Mouse (Mus musculus) kidney, postnatal 10 days (tissue): ENCODE measurements around the gene Hoxa7.
A peak's percentile ranks its signal among the peaks of the same experiment; 100 is the strongest.

Experiments
- DNase-seq: peaks from one replicate; pipeline ENCODE4 v3.0.0; 2021; ENCODE audit warnings: mixed read lengths

The Hoxa7 gene

DNA sequence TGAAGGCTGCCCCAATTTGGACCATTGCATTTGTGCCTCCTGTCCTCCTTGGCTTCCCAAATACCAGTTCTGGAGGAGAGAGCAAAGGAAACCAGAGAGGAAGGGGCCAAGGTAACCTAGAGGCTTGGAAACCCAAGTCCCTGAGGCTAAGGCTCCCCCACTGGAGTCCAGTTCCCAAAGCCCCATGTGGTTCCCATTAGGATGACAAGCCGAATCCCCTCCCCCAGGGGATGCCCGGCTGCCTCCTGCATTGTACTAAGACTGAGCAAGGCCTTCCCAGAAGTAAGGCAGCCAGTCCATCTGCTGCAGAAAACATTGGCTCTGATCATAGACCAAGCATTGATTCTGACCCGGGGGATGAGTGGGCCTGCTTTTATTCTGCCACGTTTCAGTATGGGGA is 50.3 kb downstream of the Hoxa7 start:
- DNase-seq = peak; percentile 66

- no peak for DNase-seq
These were observed 50.8 kb downstream of the Hoxa7 start for GRCm38 (mm10) chr6:52170898-52171223.

- DNase-seq = peak; percentile 74
These were observed 51.3 kb downstream of the Hoxa7 start for GRCm38 (mm10) chr6:52170166-52170897.

- peak; percentile 43 for DNase-seq
These were observed 52.0 kb downstream of the Hoxa7 start for GRCm38 (mm10) chr6:52169499-52170165.

DNA sequence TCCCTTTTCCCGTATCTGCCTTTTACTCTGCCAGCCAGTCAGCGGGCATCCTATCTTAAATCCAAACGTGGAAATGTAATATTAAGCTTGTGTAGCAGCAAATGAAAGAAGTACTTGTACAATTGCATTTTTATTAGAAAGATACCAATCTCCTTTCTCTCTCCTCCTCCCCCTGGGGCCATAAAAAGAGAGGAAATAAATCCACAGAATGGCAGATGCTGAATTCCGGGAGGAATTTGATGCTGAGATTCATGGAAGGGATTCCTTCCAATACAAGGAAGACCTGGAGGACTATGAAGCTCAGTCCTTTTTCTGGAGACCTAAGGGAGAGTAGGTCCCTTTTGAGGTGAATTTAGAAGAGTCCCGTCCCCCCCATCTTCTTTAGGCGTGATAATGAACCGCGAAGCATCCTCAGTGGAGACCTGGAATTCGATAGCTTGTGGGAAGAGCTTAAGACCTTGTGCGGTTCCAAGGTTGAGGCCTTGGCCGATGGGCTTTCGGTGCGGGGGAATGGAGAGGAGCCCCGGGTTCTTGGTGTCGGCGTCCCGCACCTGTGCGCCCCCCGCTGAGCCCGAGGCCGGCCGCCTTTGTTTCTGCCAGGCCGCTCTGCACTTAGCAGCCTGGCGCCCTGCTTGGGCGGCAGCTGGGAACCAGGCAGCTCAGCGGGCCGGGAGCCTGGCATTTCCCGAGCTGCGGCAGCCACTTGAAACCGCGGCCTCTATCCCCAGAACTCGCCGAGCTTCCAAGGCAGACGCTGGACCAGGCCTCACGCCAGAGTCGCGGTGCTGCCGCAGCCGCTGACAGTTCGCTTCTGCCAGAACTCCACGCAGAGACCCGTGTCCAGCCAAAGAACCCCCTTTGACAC is 53.2 kb downstream of the Hoxa7 start:
- peak; percentile 73 for DNase-seq

GRCm38 (mm10) chr6:52167736-52168161 is 53.9 kb downstream of the Hoxa7 start:
- no peak for DNase-seq

- no peak for DNase-seq
These were observed 54.5 kb downstream of the Hoxa7 start for GRCm38 (mm10) chr6:52167176-52167575.

- peak; percentile 38 for DNase-seq
These were observed 55.1 kb downstream of the Hoxa7 start for GRCm38 (mm10) chr6:52166431-52167077.

- peak; percentile 68 for DNase-seq
These were observed 55.9 kb downstream of the Hoxa7 start for GRCm38 (mm10) chr6:52165441-52166370.

GRCm38 (mm10) chr6:52164626-52165440 is 56.8 kb downstream of the Hoxa7 start, which contains the start of gene Hoxa2:
Gene Hoxa2 (minus strand): TSS chr6:52164831.
- DNase-seq = peak; percentile 68
